Mouse (Mus musculus) midbrain, embryonic 10.5 days (tissue): ENCODE measurements around the gene Tstd1. TPM values are rescaled to one million over a fixed set of nuclear protein-coding genes. Genes with fewer than 3 reads are reported as not detected.

Experiments used
- DNase-seq: peaks from one replicate; pipeline ENCODE4 v3.0.0-alpha.2; 2017; ENCODE audit warnings: low spot score
- H3K27ac ChIP-seq: fragments of 300-500 bp; sonication (generic); replicated peaks from 2 replicates; pipeline ENCODE4 v1.5.1; 2016; ENCODE audit warnings: mild to moderate bottlenecking
- H3K27me3 ChIP-seq: fragments of 300-500 bp; sonication (generic); 2 replicates; pipeline ENCODE4 v1.6.1; 2016; ENCODE audit warnings: low read depth, mild to moderate bottlenecking; ENCODE audit not compliant: poor library complexity, severe bottlenecking
- H3K36me3 ChIP-seq: fragments of 300-500 bp; sonication (generic); 2 replicates; pipeline ENCODE4 v1.6.1; 2016; ENCODE audit warnings: mild to moderate bottlenecking, moderate library complexity
- H3K4me1 ChIP-seq: fragments of 300-500 bp; sonication (generic); 2 replicates; pipeline ENCODE4 v1.6.1; 2016
- H3K4me3 ChIP-seq: fragments of 300-500 bp; sonication (generic); 2 replicates; pipeline ENCODE4 v1.5.1; 2016; ENCODE audit warnings: mild to moderate bottlenecking, moderate library complexity
- H3K9me3 ChIP-seq: fragments of 300-500 bp; sonication (generic); replicated peaks from 2 replicates; pipeline ENCODE4 v1.6.1; 2016; ENCODE audit warnings: mild to moderate bottlenecking
- WGBS: fragments of 180-500 bp; shearing (Covaris S2); methylation state at CpG from one replicate; pipeline ENCODE4 v1.1.7; 2016; 5-methylcytosine and 5-hydroxymethylcytosine counted together
- polyA plus RNA-seq: library from polyadenylated mRNA; unstranded; fragments of >200 nt; fragmentation: Nextera tagmentation; extraction: Ambion mirVana; gene quantifications from 2 replicates; pipeline ENCODE4 v1.2.1, GENCODE M21; 2016

Tstd1 gene
- polyA plus RNA-seq, 1 experiment from 2014 or later = 8.4 TPM

- Histone ChIP-seq H3K4me1 (no peaks in the 10 kb centered on the region), H3K36me3 (no peaks in the 10 kb centered on the region), H3K27me3 (no peaks in the 10 kb centered on the region), H3K27ac (no peak overlapping the region), H3K9me3 (no peaks in the 10 kb centered on the region), H3K4me3 (no peak overlapping the region)
- WGBS = 85% methylated on average over 4 of the region's 4 CpGs
- no peak for DNase-seq
These were observed 47.9 kb downstream of the Tstd1 start for GRCm38 (mm10) chr1:171466565-171466964.

- WGBS = 90% methylated on average over 3 of the region's 3 CpGs
- Histone ChIP-seq H3K4me1 (no peaks in the 10 kb centered on the region), H3K27ac (no peak overlapping the region), H3K9me3 (no peaks in the 10 kb centered on the region), H3K36me3 (no peaks in the 10 kb centered on the region), H3K27me3 (no peaks in the 10 kb centered on the region), H3K4me3 (no peak overlapping the region)
- no peak for DNase-seq
These were observed 51.0 kb downstream of the Tstd1 start for GRCm38 (mm10) chr1:171469678-171470077.

Other genes starting within 250 kb of the Tstd1 start
- 26.7 and 35.9 TPM in 2 replicates for gene Pcp4l1, start 222.6 kb upstream of the Tstd1 start, polyA plus RNA-seq
- gene Nr1i3, start 204.9 kb upstream of the Tstd1 start, polyA plus RNA-seq = 0.28 and 0.36 TPM in 2 replicates
- gene Tomm40l, start 196.4 kb upstream of the Tstd1 start, polyA plus RNA-seq = 32.2 and 34.7 TPM in 2 replicates
- 4.1 and 4.4 TPM in 2 replicates for gene Apoa2, start 193.8 kb upstream of the Tstd1 start, polyA plus RNA-seq
- 12.7 and 21.1 TPM in 2 replicates for gene Fcer1g, start 184.5 kb upstream of the Tstd1 start, polyA plus RNA-seq
- 9.9 and 10.9 TPM in 2 replicates for gene Adamts4, start 168.5 kb upstream of the Tstd1 start, polyA plus RNA-seq
- 267 and 268 TPM in 2 replicates for gene Ndufs2, start 167.5 kb upstream of the Tstd1 start, polyA plus RNA-seq
- gene B4galt3, start 148.5 kb upstream of the Tstd1 start, polyA plus RNA-seq = 63.5 and 69.5 TPM in 2 replicates
- gene Ppox, start 137.7 kb upstream of the Tstd1 start, polyA plus RNA-seq = 53.0 and 63.9 TPM in 2 replicates
- gene Usp21, start 130.9 kb upstream of the Tstd1 start, polyA plus RNA-seq = 102 and 109 TPM in 2 replicates
- 102 and 108 TPM in 2 replicates for gene Ufc1, start 123.8 kb upstream of the Tstd1 start, polyA plus RNA-seq
- gene Dedd, start 89.7 kb upstream of the Tstd1 start, polyA plus RNA-seq = 48.5 and 48.9 TPM in 2 replicates
- 39.4 and 43.5 TPM in 2 replicates for gene Nit1, start 73.2 kb upstream of the Tstd1 start, polyA plus RNA-seq
- 146 and 155 TPM in 2 replicates for gene Pfdn2, start 73.2 kb upstream of the Tstd1 start, polyA plus RNA-seq
- gene Klhdc9, start 58.1 kb upstream of the Tstd1 start, polyA plus RNA-seq = 1.8 and 2.3 TPM in 2 replicates
- gene Nectin4, start 48.8 kb upstream of the Tstd1 start, polyA plus RNA-seq = 0.60 and 1.2 TPM in 2 replicates
- gene Arhgap30, start 29.9 kb upstream of the Tstd1 start, polyA plus RNA-seq = 0.69 and 0.87 TPM in 2 replicates
- 138 and 161 TPM in 2 replicates for gene Usf1, start 7.6 kb upstream of the Tstd1 start, polyA plus RNA-seq
- gene F11r, start 18.7 kb downstream of the Tstd1 start, polyA plus RNA-seq = 14.0 TPM in 2 replicates
- 10.5 and 13.6 TPM in 2 replicates for gene Alyref2, start 84.6 kb downstream of the Tstd1 start, polyA plus RNA-seq
- gene Itln1, start 116.4 kb downstream of the Tstd1 start, polyA plus RNA-seq = not detected in 2 replicates
- gene Cd244a, start 140.3 kb downstream of the Tstd1 start, polyA plus RNA-seq = 0.06 TPM in 1 of 2 replicates, not detected in the other
- gene Ly9, start 188.5 kb downstream of the Tstd1 start, polyA plus RNA-seq = 0.05 TPM in 1 of 2 replicates, not detected in the other
- gene Slamf7, start 234.2 kb downstream of the Tstd1 start, polyA plus RNA-seq = not detected in 2 replicates